Mouse (Mus musculus) kidney, adult 9 months (tissue): ENCODE data around the gene Eif2a.
A peak's percentile ranks its signal among the peaks of the same experiment; 100 is the strongest.
"Not testable (repeated sequence)": the region's sequence is repeated elsewhere in the genome, so short reads cannot be mapped to it uniquely, and the experiment has no call there.

Experiments
- DNase-seq: peaks from one replicate; pipeline ENCODE4 v3.0.0; 2022

Gene Eif2a

DNA sequence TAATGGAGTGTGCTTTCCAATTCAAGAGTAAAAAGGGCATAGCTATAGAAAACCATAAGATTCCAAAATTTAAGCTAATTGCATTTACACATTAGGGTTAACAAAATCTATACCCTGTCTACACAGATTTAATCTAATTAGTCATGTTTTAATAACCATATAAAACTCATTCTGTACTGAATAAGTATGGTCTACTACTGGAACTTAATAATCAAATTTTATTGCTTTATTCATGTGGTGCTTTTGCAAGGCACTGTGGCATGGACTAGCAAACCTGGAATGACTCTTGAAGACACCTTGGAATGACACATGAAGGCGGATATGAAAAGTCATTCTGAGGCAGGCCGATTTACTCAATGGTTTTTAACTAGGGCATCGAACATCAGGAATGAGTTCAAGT is 2.2 kb upstream of the Eif2a start:
- no peak for DNase-seq

DNA sequence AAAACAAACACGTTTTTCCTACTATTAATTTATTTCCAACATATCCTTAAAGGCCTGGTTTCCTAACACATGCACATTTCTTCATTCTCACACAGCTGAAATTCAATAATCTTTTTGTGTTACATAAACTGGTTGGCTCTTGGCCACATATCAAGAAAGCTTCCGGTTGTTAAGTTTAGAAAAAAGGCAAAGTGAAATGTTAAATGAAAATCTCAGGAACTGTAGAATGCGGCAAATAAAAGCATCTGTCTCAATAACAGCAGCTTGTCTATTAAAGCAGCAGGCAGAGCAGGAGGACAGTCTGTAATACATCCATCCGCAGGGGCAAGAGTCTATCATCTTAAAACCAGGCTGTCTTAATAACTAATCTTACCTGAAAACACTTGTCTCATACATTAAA is 1.4 kb upstream of the Eif2a start:
- DNase-seq, result peak; percentile 27

DNA sequence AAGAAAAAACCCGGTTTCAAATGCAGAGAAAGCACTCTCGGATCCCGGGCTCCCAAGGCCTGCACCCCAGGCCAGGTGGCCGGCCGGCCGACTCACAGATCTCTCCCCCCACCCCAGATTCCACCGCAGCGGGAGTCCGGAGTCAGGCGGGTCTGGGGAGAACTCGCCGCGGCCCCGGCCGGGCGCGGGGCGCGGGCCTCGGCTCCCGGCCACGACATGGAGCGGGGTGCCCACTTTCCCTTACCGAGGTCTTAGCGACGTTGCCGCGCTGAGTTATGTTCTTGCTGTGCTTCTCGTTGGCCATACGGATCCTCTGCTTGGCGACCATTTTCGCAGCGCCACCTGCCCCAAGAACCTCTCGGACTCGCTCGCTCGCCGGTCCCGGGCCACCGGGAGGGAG is 455 bp upstream of the Eif2a start:
- no peak for DNase-seq

DNA sequence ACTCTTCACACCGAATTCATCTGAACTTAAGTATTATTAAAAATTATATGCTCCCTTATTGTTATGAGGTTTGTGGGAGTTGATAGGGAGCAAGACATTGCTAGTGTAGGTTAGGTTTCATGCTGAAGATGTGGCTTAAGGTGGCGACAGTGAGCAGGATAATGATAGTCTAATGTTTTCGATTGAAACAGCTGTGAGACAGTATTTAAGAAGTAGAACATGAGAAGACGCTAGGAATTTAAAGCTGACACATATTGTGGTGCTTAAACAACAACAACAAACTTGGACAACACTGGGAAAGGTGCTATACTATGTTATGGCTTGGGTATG is 752 bp downstream of the Eif2a start:
- no peak for DNase-seq

DNA sequence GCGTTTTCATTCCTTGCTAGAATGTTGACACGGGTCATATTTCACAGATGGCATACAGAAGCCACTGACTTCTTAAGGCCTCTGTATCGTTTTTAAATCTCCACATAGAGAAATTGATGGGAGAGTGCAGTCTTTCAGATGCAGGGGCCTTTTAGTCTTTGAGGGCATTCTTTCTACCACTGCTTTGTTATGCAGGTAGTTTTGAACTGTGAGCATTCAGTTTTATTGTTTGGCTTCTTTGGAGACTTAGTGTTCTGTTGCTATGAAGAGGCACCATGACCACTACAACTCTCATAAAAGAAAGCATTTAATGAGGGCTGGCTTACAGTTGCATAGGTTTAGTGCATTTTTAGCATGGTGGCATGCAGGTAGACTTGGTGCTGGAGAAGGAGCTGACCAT is 11.0 kb downstream of the Eif2a start:
- DNase-seq, result no peak

DNA sequence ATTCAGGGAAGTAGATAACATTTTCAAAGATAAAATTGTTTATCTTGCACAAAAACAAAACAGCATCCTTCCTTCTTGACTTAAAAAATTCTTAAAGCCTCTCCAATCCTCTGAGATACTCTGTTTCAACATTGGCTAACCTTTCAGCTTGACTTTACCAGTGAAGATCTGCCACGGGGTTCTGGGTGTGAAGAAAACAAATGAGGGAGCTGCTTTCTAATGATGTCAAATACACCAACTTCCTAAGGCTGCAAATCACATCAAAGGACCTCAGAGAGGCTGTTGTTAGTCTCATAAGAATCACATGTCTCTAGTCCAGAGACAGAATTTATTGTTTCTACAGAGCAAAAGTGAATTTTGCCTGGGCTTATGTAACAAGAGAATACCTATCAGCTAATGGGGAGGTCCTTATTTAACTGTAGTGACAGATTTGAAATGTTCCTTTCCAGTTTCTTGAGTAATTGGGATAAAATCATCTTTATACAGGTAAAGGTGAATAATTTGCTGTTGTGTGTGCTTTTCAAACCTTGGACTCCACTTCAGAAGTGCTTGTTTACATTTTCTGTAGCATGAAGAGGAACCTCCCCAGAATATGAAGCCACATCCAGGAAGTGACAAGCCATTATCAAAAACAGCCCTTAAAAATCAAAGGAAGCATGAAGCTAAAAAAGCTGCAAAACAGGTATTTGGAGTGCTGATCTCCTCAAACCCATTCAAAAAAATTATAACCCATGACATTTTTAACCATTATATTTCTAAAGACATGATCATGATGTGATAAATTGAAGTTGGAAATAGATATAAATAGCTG is 26.6 kb downstream of the Eif2a start:
- no peak for DNase-seq

DNA sequence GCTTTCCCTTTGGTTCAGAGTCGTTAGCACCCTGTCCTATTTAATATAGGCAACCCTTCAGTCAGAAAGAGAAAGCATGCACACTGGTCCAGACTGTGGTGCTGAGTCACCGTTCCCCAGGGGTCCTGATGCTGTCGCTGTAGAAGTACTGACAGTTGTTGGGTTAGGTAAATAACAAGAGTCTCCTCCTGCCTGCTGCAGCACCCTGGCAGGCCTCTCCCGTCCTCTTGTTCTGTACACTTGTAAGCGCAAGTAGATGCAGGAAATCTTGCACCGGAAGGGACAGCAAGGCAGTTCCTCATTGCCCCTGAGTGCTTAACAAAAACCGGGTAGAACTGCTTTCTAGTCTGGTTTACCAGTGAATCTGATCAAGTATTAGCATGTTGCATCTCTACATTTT is 31.0 kb downstream of the Eif2a start:
- no peak for DNase-seq

DNA sequence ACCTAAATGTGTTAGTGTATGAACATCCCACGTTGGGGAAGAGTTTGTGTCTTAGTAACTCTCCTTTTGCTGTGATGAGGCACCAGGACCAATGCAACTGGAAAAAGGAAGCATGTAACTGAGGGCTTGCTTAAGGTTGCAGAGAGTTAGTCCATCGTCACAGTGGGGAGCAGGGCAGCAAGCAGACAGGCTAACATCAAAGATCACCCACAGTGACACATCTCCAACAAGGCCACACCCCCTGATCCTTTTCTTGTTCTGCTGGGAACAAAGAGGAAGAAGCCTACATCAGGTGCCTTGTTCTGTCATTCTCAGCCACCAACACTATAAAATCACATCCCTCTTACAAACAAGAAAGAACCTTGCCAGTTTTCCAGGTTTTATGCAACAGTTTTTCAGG is 34.3 kb downstream of the Eif2a start:
- DNase-seq, result no peak

DNA sequence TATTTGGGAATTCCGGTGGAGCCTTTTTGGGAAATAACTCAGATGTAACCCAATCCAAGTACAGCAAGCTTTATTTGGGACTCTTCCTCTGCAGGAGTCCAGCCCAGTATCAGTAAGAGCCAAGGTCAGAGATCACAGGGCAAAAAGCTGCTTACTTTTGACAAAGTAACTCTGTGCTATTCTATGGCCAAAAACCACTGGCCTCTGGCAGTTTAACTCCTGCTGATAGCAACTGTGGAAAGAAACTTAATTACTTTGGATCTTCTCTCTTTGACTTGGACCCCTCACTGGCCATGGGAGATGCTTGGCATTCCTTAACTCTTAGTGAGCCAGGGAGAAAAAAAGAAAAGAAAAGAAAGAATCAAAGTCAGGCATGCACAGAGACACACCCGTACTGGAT is 35.8 kb downstream of the Eif2a start:
- DNase-seq, result no peak

DNA sequence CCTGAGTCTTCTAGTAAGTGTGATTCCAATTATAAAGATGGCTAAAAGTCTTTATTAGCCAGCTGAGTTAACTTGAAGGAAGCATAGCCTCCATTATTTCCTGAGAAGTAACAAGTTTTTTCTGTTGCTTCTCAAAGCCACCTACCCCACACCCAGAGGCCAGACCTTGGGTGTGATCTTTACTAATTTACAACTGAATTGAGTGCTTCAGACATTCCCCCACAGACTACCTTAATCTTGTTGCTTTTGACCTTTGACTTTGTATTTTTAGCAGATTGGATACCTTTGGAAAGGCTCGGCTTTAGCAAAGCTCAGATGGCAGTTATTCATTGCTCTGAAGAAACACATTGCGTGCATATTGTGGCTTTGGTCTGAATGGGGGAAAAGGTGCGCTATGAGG is 45.2 kb downstream of the Eif2a start:
- DNase-seq, result no peak

DNA sequence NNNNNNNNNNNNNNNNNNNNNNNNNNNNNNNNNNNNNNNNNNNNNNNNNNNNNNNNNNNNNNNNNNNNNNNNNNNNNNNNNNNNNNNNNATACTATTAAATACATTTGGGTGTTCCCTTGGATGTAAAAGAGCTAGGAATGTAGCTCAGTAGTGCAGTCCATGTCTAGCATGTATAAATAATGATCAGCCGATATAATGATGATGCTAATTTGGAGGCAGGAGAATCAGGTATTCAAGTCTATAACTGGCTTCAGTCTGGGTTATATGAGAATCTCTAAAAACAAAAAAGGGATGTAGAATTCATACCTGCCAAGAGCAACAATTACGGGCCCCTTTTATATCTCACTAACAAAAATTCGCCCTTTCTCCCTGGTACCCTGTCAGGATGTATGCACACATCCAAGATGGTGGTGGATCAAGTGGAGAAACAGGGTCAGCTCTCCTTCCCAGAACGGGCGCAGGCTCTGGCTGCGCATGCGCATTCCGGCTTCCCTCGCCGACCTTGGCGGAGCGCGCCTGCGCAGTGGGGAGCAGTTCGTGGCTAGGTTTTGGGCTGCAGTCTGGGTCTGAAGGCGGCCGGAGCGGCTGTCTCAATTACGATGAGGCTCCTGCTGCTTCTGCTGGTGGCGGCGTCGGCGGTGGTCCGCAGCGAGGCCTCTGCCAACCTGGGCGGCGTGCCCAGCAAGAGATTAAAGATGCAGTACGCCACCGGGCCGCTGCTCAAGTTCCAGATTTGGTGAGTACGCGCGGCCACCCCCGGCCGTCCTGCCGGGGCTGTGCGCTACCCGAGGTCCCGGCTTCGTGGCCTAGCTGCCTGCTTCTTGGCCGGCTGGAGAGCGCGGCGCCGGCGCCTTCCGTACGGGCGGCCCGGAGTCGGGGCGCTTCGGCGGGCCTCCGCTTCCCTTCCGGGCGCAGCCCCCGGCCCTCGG is 50.8 kb downstream of the Eif2a start, which contains the start of gene Selenot:
Selenot (plus strand) TSS at position 500 of the 930 bp plus-strand sequence.
- peak; percentile 97 for DNase-seq

DNA sequence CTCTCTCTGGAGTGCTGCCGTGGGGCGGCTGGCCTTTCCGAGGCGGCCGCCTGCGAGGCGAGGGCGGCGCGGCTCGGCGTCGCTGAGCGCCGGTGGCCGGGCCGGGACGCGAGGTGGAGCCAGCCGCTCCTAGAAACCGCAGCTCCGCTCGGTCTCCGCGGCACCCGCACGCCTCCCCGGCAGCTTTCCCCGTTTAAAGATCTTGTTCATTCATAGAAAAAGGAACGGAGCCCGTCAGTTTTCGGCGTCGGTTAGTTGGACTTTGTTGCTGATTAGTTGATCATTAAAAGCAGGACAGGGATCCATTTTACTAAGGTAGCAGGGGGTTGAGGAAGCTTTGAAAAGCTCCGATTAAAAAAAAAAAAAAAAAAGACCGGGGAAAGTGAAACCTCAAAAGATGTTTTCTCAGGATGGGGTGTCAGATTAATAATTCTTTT is 51.5 kb downstream of the Eif2a start:
- peak; percentile 69 for DNase-seq

DNA sequence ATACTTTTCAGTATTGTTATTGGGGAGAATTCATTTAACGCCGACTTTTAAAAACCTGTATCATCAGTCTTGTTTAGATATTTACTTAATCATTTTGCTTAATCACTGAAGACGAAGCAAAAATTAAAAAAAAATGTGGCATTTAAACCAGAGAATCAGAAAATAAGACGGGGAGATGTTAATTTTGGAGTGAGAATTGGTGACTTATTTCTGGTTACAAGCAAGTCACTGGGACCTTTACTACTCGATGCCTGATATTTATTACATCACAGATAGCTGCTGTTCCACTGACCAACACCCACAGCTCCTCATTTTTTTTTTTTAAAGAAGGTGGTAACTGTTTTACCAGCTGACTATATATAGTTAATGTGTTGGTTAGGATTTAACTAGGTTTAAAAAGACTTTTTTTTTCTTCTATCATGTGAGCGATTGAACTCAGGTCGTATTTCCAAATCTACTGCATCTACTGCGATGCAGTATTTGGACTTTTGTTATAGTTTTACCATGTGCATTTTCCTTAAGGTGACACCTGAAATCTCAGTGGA is 52.0 kb downstream of the Eif2a start:
- DNase-seq, result peak; percentile 67

DNA sequence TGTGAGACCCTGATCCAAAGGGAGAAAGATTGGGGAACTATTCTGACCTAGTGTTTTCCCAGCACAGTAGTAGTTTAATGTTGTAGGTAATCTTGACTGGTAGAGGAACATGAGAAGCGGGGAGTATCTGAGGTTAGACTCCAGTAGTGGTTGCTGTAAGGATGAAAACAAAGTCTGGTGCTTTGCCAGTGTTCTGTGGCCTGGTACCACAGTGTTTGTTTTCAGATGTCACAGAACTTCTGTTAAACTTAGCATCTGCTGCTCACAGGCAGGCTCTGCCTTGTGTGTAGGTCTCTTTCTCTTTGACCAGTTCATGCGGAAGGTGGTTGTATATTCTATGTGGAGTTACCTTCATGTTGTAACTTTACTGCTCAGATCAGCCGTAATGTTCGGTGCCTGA is 55.9 kb downstream of the Eif2a start:
- no peak for DNase-seq

DNA sequence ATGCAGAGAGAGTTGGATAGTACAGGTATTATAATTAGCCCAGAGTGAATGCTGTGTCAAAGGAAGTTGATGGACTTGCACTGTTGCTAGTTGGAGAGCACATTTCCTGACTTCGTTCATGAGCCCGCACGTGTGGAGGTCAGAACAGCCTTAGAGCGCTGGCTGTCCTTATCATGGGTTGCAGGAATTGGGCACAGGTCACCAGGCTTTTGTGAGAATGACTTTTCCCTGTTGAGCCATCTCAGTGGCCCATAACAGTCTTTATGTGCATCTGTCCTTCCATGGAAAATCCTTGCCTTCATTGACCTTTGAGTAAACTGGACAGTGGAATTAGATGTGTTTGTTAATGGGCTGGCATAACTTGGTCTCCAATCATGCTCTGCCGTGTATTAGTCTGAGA is 56.7 kb downstream of the Eif2a start:
- DNase-seq, result peak; percentile 9

DNA sequence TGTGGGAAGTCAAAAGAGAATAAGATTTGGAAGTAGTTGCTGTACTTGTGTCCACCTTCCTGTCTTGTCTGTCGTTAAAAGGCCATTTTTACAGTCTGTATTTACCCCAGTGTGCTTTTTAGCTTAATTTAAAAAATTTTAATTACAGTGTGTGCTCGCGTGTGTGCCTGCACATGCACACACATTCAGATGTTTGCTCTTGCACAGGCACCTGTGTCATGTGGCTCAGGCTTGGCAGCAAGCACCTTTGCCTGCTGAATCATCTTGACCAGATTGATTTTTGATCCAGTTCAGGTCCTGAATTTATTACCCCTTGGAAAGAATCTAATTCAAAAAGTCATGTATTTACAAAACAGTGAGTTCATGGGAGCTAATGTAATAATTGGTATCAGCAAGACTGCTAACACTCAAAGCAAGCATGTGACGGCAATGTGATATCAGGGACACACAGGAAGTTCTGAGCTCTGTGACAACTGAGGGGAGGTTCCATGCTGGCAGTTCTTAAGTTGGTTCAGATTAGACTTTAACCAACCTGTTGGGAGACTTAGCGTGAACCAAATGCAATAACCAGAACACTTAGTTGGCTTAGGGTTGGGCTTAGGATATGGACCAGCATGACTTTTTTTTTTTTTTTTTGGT is 57.3 kb downstream of the Eif2a start:
- DNase-seq, result peak; percentile 64

DNA sequence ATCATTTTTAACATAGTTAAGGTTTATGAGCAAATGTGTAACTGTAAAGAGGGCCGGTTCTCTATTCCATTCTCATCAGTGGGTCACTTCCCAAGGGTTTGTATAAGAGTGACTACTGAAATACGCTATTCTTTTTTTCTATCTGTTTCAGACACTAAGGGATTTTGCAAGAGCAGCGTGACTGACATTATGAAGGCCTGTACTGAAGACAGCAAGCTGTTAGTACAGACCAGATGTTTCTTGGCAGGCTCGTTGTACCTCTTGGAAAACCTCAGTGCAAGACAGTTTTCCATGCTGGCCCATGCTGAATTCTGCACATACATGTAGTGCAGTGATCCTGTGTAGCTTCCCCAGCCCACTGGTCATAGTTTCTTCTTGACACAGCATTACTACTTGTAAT is 64.9 kb downstream of the Eif2a start:
- DNase-seq, result not testable (repeated sequence)

DNA sequence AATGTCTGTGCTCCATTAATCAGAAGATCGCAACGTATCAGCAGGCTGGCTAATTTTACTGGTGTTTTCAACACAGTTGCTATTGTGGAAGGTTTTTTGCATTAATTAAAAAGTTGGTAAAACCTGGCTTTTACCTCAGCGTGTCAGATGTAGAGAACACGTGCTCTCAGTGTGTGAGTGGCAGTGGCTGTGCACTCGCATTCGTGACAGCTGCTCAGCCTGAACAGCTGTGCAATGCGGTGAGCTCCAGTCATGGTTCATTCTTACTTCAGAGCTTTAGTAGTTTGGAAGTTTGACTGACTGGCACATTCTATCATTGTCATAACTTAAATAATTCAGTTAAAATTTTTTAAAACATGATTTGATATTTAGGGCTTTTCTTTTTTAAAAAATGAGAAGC is 67.0 kb downstream of the Eif2a start:
- DNase-seq, result not testable (repeated sequence)

DNA sequence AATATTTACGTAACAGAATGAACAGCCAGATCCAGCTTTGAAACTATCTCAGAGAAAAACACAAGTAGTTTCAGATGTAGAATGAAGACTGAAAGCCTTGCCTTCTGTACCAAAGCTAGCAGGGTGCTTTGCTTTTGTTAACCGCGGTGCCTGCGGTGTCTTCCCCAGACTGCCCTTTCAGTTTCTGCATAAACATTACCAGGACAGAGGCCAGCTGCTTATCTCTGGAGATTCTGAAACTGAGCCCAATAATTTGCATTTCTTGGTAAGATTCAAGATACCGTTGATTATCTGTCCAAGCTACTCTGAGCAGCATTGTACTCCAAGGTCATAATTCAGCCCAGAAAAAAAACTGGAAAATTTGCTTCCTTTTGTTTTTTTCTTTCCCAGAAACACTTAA is 68.0 kb downstream of the Eif2a start:
- no peak for DNase-seq
